Comparison of ENCODE assay signal across 15 mouse cellular contexts in the genomic region with DNA sequence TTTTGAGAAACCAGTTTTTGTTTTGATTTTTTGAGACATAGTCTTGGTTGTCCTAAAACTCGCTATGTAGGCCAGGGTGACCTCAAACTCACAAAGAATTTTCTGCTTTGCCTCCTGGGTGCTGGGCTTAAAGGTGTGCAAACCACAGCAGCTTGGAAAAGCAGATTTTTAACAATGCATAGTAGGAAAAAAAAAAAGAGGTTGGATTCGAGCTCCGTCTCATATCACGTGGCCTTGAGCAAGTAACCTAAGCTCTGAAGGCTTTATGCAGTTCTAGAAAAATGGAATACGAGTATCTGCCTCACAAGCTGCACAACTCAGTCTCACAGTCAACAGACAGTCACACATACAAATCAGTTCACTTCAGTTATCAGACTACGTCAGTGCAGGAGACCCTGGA.
"Had no signal": no experiment of that assay in that cellular context is flagged by ENCODE, and none has a peak within 500 bp of the region (broad histone marks: within the 10 kb centered on the region; RNA-seq: fewer than 3 reads in every experiment).

No protein-coding gene starts in this region.

- ATAC-seq: midbrain, embryonic 16.5 days had no signal

- H3K9ac ChIP-seq: lung, embryonic 14.5 days; midbrain, embryonic 12.5 days; neural tube, embryonic 12.5 days; stomach, embryonic 15.5 days had no signal

- H3K36me3 ChIP-seq: midbrain, embryonic 10.5 days; midbrain, embryonic 12.5 days; neural tube, embryonic 12.5 days; stomach, embryonic 15.5 days had no signal

- H3K9me3 ChIP-seq: midbrain, embryonic 10.5 days; midbrain, embryonic 12.5 days; neural tube, embryonic 12.5 days; stomach, embryonic 15.5 days had no signal

- H3K4me2 ChIP-seq: lung, embryonic 14.5 days; midbrain, embryonic 12.5 days; neural tube, embryonic 12.5 days; stomach, embryonic 15.5 days had no signal

- H3K27ac ChIP-seq: midbrain, embryonic 10.5 days; midbrain, embryonic 12.5 days; neural tube, embryonic 12.5 days; stomach, embryonic 15.5 days; stomach, postnatal 0 days had no signal

- H3K27me3 ChIP-seq: midbrain, embryonic 12.5 days; neural tube, embryonic 12.5 days; stomach, embryonic 15.5 days had no signal

- DNase-seq: lung, adult 18-20 months; lung, embryonic 14.5 days; lung, postnatal 10 days; lung, postnatal 4 days; midbrain, embryonic 14.5 days; right cerebral cortex, postnatal 14 days; thymus, adult 2 months; thymus, postnatal 25 days; thymus, postnatal 4 days had no signal

- H3K4me3 ChIP-seq: midbrain, embryonic 10.5 days; midbrain, embryonic 12.5 days; neural tube, embryonic 12.5 days; stomach, embryonic 15.5 days had no signal

- H3K4me1 ChIP-seq: stomach, embryonic 15.5 days had no signal
